Mouse (Mus musculus) midbrain, embryonic 16.5 days (tissue): Measurements from ENCODE around the gene Orai3. TPM values are rescaled to one million over a fixed set of nuclear protein-coding genes. Genes with fewer than 3 reads are reported as not detected.
A peak's percentile ranks its signal among the peaks of the same experiment; 100 is the strongest.

ENCODE experiments used
- ATAC-seq: fragments of 200-750 bp; cut with Nextera tagmentation; 2 replicates; pipeline ENCODE4 v1.8.0; 2017; ENCODE audit warnings: moderate TSS enrichment
- H3K27ac ChIP-seq: fragments of 300-500 bp; sonication (generic); 2 replicates; pipeline ENCODE4 v1.5.1; 2014; ENCODE audit warnings: mild to moderate bottlenecking, low read length, mixed read lengths
- H3K27me3 ChIP-seq: fragments of 300-500 bp; sonication (generic); 2 replicates; pipeline ENCODE4 v1.6.1; 2014; ENCODE audit warnings: low read depth, low read length, mixed read lengths; ENCODE audit not compliant: control insufficient read depth, insufficient read depth
- H3K36me3 ChIP-seq: fragments of 300-500 bp; sonication (generic); 2 replicates; pipeline ENCODE4 v1.6.1; 2014; ENCODE audit warnings: mild to moderate bottlenecking, low read length, moderate library complexity, mixed read lengths; ENCODE audit not compliant: control insufficient read depth, insufficient read depth
- H3K4me1 ChIP-seq: fragments of 300-500 bp; sonication (generic); 2 replicates; pipeline ENCODE4 v1.6.1; 2014; ENCODE audit warnings: mild to moderate bottlenecking, low read length, mixed read lengths; ENCODE audit not compliant: control insufficient read depth, insufficient read depth
- H3K4me2 ChIP-seq: fragments of 300-500 bp; sonication (generic); 2 replicates; pipeline ENCODE4 v1.6.1; 2014; ENCODE audit warnings: mild to moderate bottlenecking, low read length, mixed read lengths
- H3K4me3 ChIP-seq: fragments of 300-500 bp; sonication (generic); 2 replicates; pipeline ENCODE4 v1.5.1; 2014; ENCODE audit warnings: low read depth, mild to moderate bottlenecking, low read length, moderate library complexity, mixed read lengths
- H3K9ac ChIP-seq: fragments of 300-500 bp; sonication (generic); 2 replicates; pipeline ENCODE4 v1.6.1; 2014; ENCODE audit warnings: low read depth, low read length, mixed read lengths
- H3K9me3 ChIP-seq: fragments of 300-500 bp; sonication (generic); replicated peaks from 2 replicates; pipeline ENCODE4 v1.6.1; 2014; ENCODE audit warnings: mild to moderate bottlenecking, low read length, mixed read lengths; ENCODE audit not compliant: control insufficient read depth, poor library complexity, severe bottlenecking
- WGBS: fragments of 180-500 bp; shearing (Covaris S2); extraction: QIAGEN DNeasy Blood & Tissue Kit; methylation state at CpG from one replicate; pipeline ENCODE4 v1.1.7; 2014; 5-methylcytosine and 5-hydroxymethylcytosine counted together
- polyA plus RNA-seq: library from polyadenylated mRNA; unstranded; fragments of >200 nt; fragmentation: Nextera tagmentation; extraction: Ambion mirVana; gene quantifications from 2 replicates; pipeline ENCODE4 v1.2.1, GENCODE M21; 2015

Gene Orai3
- polyA plus RNA-seq, 1 experiment from 2014 or later: 8.8 TPM

DNA sequence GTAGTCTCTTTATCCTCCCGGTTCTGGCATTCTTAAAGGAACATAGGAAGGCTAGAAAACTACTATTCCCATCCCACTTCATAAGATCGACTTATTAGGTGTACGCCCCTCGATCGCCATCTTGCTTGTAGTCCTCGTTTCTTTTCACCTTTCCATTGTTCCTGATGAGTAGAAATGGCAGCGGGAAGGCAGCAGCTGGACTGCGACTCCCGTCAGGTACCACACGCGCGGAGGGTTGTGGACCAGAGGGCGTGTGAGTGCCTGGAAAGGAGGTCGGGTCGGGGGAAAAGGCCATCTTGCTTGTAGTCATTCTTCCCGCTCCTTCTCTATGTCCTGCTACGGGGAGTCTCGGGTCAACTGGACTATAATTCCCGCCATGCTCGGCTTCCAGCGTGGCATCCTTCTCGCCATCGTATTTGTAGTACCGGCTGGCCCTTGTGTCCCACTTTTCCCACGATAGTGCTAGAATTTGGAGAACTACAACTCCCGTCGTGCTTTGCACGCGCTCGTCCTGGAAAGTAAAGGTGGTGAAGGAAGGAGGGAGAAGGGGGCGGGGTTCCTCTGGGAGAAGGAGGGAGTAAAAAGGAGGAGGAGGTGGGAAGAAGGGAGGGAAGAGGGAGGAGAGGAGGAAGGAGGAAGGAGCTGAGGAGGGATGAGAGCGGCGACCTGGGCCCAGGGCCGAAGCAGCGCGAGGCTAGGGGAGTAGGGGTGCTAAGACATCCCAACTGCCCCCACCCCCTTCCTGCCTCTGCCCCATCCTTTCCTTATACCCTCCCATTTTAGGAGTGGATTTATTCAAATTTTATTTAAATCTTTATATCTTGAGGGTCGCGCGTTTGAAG lies 23.7 kb upstream of the Orai3 start:
- WGBS: under 1% methylated on average over 38 of the region's 39 CpGs
- Histone ChIP-seq H3K27ac (peak overlapping the region; percentile 86), H3K36me3 (peaks cover 12% of the 10 kb centered on the region), H3K4me3 (peak overlapping the region; percentile 87), H3K27me3 (no peaks in the 10 kb centered on the region), H3K4me2 (peak overlapping the region; percentile 91), H3K9ac (peak overlapping the region; percentile 98), H3K9me3 (no peaks in the 10 kb centered on the region), H3K4me1 (peaks cover 17% of the 10 kb centered on the region)
- peak; percentile 93 for ATAC-seq

DNA sequence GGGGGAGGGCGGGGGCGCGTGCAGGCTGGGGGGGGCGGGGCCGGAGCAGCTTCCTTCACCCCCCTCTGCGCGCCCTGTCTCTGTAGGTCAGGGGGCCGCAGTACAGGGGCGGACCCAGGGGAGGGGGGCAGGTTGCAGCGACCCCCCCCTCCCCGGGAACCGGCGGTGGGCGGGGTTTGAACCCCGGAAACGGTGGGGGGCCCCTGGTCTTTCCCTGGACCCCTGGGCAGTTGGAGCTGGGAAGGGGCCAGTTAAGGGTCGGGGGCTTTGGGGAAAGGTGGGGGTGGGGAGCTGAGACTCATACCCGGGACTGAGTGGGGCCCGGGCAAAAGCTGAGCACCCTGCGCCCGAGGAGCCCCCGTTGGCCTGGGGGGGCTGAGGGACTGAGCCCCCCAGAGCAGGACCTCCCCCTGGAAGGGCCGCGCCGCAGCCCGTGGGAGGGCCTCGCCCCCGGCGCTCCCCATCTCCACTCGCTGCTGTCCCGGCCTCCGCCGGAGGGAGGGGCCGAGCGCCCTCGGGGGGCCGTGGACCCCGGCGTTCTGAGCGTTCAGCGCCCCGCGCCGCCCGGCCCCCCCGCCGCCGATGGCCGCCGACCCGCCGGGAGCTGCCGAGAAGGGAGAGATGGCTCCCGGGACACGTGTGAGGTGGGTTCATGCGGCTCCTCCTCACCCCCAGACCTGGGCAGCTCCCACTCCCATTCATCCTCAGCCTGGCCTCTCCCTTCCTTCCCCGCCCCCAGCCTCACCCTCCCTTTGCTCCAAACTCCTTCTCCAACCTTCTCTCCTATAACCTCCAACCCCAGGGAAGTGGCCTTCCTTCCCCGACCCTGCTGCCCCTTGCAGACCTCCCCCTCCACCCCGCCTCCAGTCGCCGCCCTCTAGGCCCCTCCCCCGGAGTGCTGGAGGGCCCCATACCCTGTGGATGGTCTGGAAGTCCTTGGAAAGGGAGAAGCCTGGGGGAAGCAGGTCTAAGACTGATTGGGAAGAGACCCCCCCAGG lies 22.8 kb upstream of the Orai3 start:
- Histone ChIP-seq H3K9me3 (no peaks in the 10 kb centered on the region), H3K27me3 (no peaks in the 10 kb centered on the region), H3K4me1 (peaks cover 17% of the 10 kb centered on the region), H3K9ac (peak overlapping the region; percentile 98), H3K4me2 (peak overlapping the region; percentile 91), H3K4me3 (peak overlapping the region; percentile 87), H3K27ac (peak overlapping the region; percentile 86), H3K36me3 (peaks cover 21% of the 10 kb centered on the region)
- 1% methylated on average over 30 of the region's 62 CpGs for WGBS
- no peak for ATAC-seq

DNA sequence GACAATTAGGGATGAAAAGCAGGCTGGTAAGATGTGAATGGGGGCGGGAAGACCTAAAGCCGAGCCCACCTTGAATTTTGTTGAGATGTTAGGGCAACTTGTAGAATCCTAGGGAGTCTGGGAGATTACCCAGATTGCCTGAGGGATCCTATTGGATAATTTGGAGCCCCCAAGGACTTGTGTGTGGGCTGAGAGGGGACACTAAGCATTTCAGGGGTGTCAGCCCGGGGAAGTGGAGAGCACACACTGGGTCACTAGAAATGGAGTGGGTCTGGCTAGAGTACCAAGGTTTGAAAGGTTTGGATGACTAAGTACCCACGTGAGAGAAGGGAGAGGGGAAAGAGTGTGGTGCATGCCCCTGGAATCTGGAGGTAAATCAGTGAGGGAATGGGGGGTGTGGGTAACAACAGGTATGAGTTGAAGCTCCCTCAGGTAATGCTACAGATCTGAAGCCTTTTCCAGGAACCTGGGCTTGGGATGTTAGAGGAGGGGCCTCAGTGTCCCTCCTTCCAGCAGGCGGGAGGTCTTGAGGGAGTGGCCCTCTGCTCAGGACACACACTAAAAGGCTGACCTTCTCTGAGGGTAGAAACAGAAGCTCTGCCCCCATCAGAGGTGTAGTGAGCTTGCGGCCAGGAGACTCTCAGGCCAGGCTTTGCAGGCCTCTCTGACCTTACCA lies 21.9 kb upstream of the Orai3 start:
- no peak for ATAC-seq
- H3K27ac ChIP-seq: no peak overlapping the region
- H3K27me3 ChIP-seq: no peaks in the 10 kb centered on the region
- 33% methylated on average over 6 of the region's 6 CpGs for WGBS
- peaks cover 19% of the 10 kb centered on the region for H3K4me1 ChIP-seq
- peak overlapping the region; percentile 87 for H3K4me3 ChIP-seq
- peaks cover 28% of the 10 kb centered on the region for H3K36me3 ChIP-seq
- peak overlapping the region; percentile 91 for H3K4me2 ChIP-seq
- peak overlapping the region; percentile 98 for H3K9ac ChIP-seq
- no peaks in the 10 kb centered on the region for H3K9me3 ChIP-seq

DNA sequence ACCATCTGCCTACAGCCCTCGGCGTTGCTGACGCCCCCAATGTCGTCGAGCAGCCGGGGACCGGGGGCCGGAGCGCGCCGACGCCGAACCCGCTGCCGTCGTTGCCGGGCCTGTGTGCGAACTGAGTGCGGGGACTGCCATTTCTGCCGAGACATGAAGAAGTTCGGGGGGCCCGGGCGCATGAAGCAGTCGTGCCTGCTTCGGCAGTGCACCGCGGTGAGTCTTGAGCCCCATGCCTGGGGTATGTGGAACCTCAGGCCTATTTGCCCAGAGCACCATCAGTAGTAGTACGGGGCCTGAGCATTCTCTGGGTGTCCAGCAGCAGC lies 21.4 kb upstream of the Orai3 start:
- no peaks in the 10 kb centered on the region for H3K27me3 ChIP-seq
- peak overlapping the region; percentile 98; the same call in 1 of the 2 replicates for H3K9ac ChIP-seq
- H3K36me3 ChIP-seq: peaks cover 31% of the 10 kb centered on the region
- H3K4me1 ChIP-seq: peaks cover 22% of the 10 kb centered on the region
- H3K27ac ChIP-seq: no peak overlapping the region
- WGBS: 92% methylated on average over 28 of the region's 28 CpGs
- H3K9me3 ChIP-seq: no peaks in the 10 kb centered on the region
- H3K4me2 ChIP-seq: peak overlapping the region; percentile 91
- ATAC-seq: no peak
- peak overlapping the region; percentile 87; the same call in 1 of the 2 replicates for H3K4me3 ChIP-seq

DNA sequence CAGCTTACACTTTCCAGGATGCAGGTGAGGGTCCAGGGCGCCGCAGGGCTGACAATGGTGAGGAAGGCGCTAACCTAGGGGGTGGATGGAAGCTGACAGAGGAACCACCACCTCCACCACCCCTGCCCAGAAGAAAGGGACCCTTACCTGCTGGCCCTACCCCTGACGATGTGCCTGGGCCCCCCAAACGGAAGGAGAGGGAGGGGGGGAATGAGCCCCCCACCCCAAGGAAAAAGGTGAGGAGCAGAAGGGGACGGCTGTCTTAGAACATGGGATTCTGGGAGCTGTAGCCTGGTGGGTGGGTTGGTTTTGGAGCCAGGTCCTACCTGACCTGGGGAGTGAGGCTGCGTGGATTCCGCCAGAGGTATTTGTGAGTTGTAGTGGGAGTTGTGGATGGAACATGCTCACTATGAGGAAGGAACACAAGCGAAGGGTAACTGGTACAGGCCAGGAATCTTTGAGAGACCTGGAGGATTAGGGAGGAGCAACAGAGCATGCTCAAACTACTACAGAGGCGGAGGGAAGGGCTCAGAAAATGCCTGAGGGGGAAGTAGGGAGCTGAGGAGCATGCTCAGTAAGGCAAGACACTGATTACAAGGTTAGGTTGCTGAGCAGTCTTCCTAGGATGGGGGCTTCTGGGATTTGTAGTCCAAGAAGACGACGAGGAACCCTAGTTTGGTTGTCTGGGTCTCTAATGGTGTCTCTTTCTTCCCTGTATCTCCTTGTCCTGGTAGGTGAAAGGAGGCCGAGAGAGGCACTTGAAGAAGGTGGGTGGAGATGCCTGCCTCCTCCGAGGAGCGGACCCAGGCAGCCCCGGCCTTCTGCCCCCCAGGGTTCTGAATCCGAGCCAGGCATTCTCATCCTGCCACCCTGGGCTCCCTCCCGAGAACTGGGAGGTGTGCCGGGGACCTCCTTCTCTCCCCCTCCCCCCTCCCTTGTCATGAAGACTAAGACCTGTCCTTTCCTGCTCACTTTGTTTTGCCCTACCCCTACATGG lies 19.2 kb upstream of the Orai3 start:
- Histone ChIP-seq H3K9ac (no peak overlapping the region), H3K27ac (no peak overlapping the region), H3K27me3 (no peaks in the 10 kb centered on the region), H3K4me3 (no peak overlapping the region), H3K36me3 (peaks cover 42% of the 10 kb centered on the region), H3K4me1 (peaks cover 20% of the 10 kb centered on the region), H3K9me3 (no peaks in the 10 kb centered on the region), H3K4me2 (no peak overlapping the region)
- no peak for ATAC-seq
- WGBS: 83% methylated on average over 19 of the region's 19 CpGs

DNA sequence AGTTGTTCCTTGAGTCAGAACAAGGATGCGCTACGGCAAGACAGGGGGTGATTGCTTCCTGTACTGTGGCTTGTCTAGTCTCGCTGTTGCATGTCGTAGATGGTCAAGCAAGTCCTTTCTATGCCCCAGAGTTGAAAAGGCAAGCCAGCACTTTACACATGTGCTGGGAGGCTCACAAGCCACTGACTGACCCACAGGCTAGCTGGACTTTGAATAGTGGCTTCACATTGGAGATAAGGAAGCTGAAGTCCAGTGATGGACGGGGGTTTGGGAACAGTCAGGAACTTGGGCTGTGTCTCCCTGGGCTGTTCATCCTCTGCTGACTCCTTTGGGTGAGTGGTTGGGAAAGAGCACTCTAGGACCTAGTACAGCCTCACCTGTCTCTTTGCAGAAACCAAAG lies 18.0 kb upstream of the Orai3 start:
- Histone ChIP-seq H3K4me2 (no peak overlapping the region), H3K27ac (no peak overlapping the region), H3K27me3 (no peaks in the 10 kb centered on the region), H3K9me3 (no peaks in the 10 kb centered on the region), H3K4me1 (peaks cover 20% of the 10 kb centered on the region), H3K36me3 (peaks cover 42% of the 10 kb centered on the region), H3K4me3 (no peak overlapping the region), H3K9ac (no peak overlapping the region)
- 93% methylated on average over 5 of the region's 5 CpGs for WGBS
- ATAC-seq: no peak

DNA sequence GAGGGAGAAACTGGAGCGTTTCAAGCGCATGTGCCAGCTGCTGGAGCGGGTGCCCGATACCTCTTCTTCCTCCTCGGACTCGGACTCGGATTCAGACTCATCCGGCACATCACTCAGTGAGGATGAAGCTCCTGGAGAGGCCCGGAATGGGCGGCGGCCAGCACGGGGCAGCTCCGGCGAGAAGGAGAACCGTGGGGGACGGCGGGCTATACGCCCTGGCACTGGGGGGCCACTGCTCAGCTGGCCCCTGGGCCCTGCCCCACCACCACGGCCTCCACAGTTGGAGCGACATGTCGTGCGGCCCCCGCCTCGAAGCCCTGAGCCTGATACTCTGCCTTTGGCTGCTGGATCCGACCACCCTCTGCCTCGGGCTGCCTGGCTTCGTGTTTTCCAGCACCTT lies 17.5 kb upstream of the Orai3 start:
- Histone ChIP-seq H3K27me3 (no peaks in the 10 kb centered on the region), H3K4me3 (no peak overlapping the region), H3K4me1 (peaks cover 20% of the 10 kb centered on the region), H3K9me3 (no peaks in the 10 kb centered on the region), H3K36me3 (peaks cover 42% of the 10 kb centered on the region), H3K4me2 (no peak overlapping the region), H3K9ac (no peak overlapping the region), H3K27ac (no peak overlapping the region)
- ATAC-seq: no peak
- whole genome bisulfite sequencing: 92% methylated on average over 22 of the region's 27 CpGs

DNA sequence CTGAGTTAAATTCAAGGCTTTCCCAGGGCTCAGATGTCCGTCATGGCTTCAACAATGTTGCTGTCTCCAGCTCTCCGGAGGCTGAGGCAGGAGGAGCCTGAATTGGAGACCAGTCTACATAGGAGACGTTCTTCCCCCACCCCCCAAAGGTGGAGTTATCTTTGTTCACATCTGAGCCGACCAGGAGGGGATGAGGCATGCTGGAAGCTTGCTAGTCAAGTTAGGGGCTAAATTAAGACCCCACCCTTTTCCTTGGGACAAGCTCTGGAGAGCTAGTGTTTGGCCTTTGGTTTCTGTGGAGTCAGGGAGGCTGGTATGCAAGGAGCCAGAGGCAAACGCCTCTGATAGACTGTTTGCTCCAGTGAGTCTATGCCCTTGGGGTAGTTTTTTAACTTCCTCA lies 16.5 kb upstream of the Orai3 start:
- Histone ChIP-seq H3K4me1 (peaks cover 12% of the 10 kb centered on the region), H3K9ac (no peak overlapping the region), H3K27me3 (no peaks in the 10 kb centered on the region), H3K27ac (no peak overlapping the region), H3K4me3 (no peak overlapping the region), H3K4me2 (no peak overlapping the region), H3K36me3 (peaks cover 49% of the 10 kb centered on the region), H3K9me3 (no peaks in the 10 kb centered on the region)
- WGBS: 76% methylated on average over 5 of the region's 5 CpGs
- ATAC-seq: no peak
